In genomic region chr6:67134915-67135314, GRCm38 (mm10) we compare ENCODE assay signal across 16 mouse cellular contexts.
DNase-seq lines count a peak whose midpoint lies in the region; ATAC-seq and TF ChIP-seq lines count a peak whose summit lies in the region.
"Had no signal": no experiment of that assay in that cellular context is flagged by ENCODE, and none has a peak within 500 bp of the region (broad histone marks: within the 10 kb centered on the region; RNA-seq: fewer than 3 reads in every experiment).

No protein-coding gene starts in this region.

- no peak for DNase-seq in gastrocnemius, adult 2 months
- DNase-seq in gastrocnemius, adult 8-10 months (ENCODE audit: low spot score in 2 of 2) = no peak
- DNase-seq in kidney, postnatal 10 days = peak; percentile 40
- no peak for DNase-seq in kidney, adult 18-20 months
- DNase-seq in 3T3-L1 (ENCODE audit: low read depth, low spot score) = peak; percentile 27
- DNase-seq in kidney, postnatal 14 days = peak; percentile 44
- DNase-seq in yolk sac, embryonic 10.5 days (ENCODE audit: low spot score) = no peak
- DNase-seq: cerebellum, adult 2 months; lung, postnatal 14 days had no signal

- no peak overlapping the region for H3K4me3 ChIP-seq in gastrocnemius, adult 2 months
- H3K4me3 ChIP-seq in midbrain, embryonic 15.5 days = no peak overlapping the region
- H3K4me3 ChIP-seq: embryonic facial prominence, embryonic 12.5 days; stomach, embryonic 15.5 days had no signal

- 75% methylated on average over 1 of the region's 1 CpGs for WGBS in midbrain, embryonic 15.5 days

- intact Hi-C loops in gastrocnemius, adult 2 months (cut with DNase I) = loop anchor here (5.0 kb wide), 1 partner anchor 83 kb away; no protein-coding TSS in a partner anchor

- no peak overlapping the region for H3K4me2 ChIP-seq in midbrain, embryonic 15.5 days
- H3K4me2 ChIP-seq: embryonic facial prominence, embryonic 12.5 days; heart, embryonic 11.5 days; hindbrain, embryonic 14.5 days; liver, embryonic 11.5 days; stomach, embryonic 15.5 days had no signal

- no peaks in the 10 kb centered on the region for H3K9me3 ChIP-seq in midbrain, embryonic 15.5 days
- H3K9me3 ChIP-seq: embryonic facial prominence, embryonic 12.5 days; stomach, embryonic 15.5 days had no signal

- ATAC-seq in midbrain, embryonic 15.5 days (replicated peaks) = no peak
- ATAC-seq: forebrain, embryonic 16.5 days had no signal

- H3K27me3 ChIP-seq in midbrain, embryonic 15.5 days (replicated peaks) = no peaks in the 10 kb centered on the region
- H3K27me3 ChIP-seq: embryonic facial prominence, embryonic 12.5 days; stomach, embryonic 15.5 days had no signal

- peak overlapping the region; percentile 5; the same call in 1 of the 2 replicates for H3K27ac ChIP-seq in gastrocnemius, adult 2 months
- no peak overlapping the region for H3K27ac ChIP-seq in midbrain, embryonic 15.5 days
- H3K27ac ChIP-seq: embryonic facial prominence, embryonic 12.5 days; hindbrain, embryonic 14.5 days; stomach, embryonic 15.5 days had no signal

- no peaks in the 10 kb centered on the region for H3K36me3 ChIP-seq in midbrain, embryonic 15.5 days (replicated peaks)
- H3K36me3 ChIP-seq: embryonic facial prominence, embryonic 12.5 days; stomach, embryonic 15.5 days had no signal

- no peak for TF ChIP-seq CTCF in gastrocnemius, adult 2 months (IDR thresholded peaks at IDR 0.05)

- H3K9ac ChIP-seq in midbrain, embryonic 15.5 days = no peak overlapping the region
- H3K9ac ChIP-seq: embryonic facial prominence, embryonic 12.5 days; hindbrain, embryonic 14.5 days; stomach, embryonic 15.5 days had no signal

- no peaks in the 10 kb centered on the region for H3K4me1 ChIP-seq in midbrain, embryonic 15.5 days
- H3K4me1 ChIP-seq: embryonic facial prominence, embryonic 12.5 days had no signal

Comparison
In these comparisons a context has a peak if more than half of its experiments do, and no peak if none do; other contexts are left out.
1. DNase-seq: peak in kidney, postnatal 10 days (single experiment), 3T3-L1 (single experiment) and kidney, postnatal 14 days (single experiment); none in gastrocnemius, adult 2 months (single experiment), gastrocnemius, adult 8-10 months (0 of 2), kidney, adult 18-20 months (single experiment) and yolk sac, embryonic 10.5 days (single experiment).